Mouse (Mus musculus) liver, embryonic 14.5 days (tissue): ENCODE results near the gene Ttc22. TPM values are rescaled to one million over a fixed set of nuclear protein-coding genes. Genes with fewer than 3 reads are reported as not detected.

Experiments used
- ATAC-seq: fragments of 200-750 bp; cut with Nextera tagmentation; 2 replicates; pipeline ENCODE4 v1.8.0; 2017; ENCODE audit warnings: moderate number of reproducible peaks, mild to moderate bottlenecking, moderate library complexity; ENCODE audit not compliant: insufficient read depth
- DNase-seq, 3 experiments: peaks; one replicate each; pipeline ENCODE4 v3.0.0-alpha.2; 2012 to 2013; ENCODE audit warnings: low read depth in 3 of 3, low spot score in 3 of 3
- H3K27ac ChIP-seq: fragments of 300-500 bp; sonication (generic); 2 replicates; pipeline ENCODE4 v1.5.1; 2014; ENCODE audit warnings: moderate library complexity, mild to moderate bottlenecking, control low read depth, inconsistent platforms
- H3K27me3 ChIP-seq: fragments of 300-500 bp; sonication (generic); 2 replicates; pipeline ENCODE4 v1.6.1; 2014; ENCODE audit warnings: mild to moderate bottlenecking, low read length, moderate library complexity; ENCODE audit not compliant: control insufficient read depth, insufficient read depth
- H3K36me3 ChIP-seq: fragments of 300-500 bp; sonication (generic); replicated peaks from 2 replicates; pipeline ENCODE4 v1.6.1; 2014; ENCODE audit warnings: low read depth; ENCODE audit not compliant: control insufficient read depth, insufficient read depth
- H3K4me1 ChIP-seq, 2 experiments: fragments of 200-500 bp in 1 of 2; fragments of 300-500 bp in 1 of 2; sonication (generic) in 1 of 2; replicated peaks; 2 replicates each; pipeline ENCODE4 v1.6.1; 2012 to 2014; ENCODE audit warnings: antibody characterized with exemption in 1 of 2, inconsistent platforms in 1 of 2, low read length in 1 of 2; ENCODE audit not compliant: control insufficient read depth in 2 of 2, insufficient read depth in 2 of 2
- H3K4me2 ChIP-seq: fragments of 300-500 bp; sonication (generic); 2 replicates; pipeline ENCODE4 v1.6.1; 2014; ENCODE audit warnings: low read depth, mild to moderate bottlenecking, control low read depth, moderate library complexity
- H3K4me3 ChIP-seq, 2 experiments: fragments of 200-500 bp in 1 of 2; fragments of 300-500 bp in 1 of 2; sonication (generic) in 1 of 2; 2 replicates each; pipeline ENCODE4 v1.5.1; 2012 to 2014; ENCODE audit warnings: low read depth in 2 of 2, low read length in 2 of 2, mild to moderate bottlenecking in 2 of 2, control low read depth in 1 of 2, inconsistent platforms in 1 of 2, moderate library complexity in 1 of 2; ENCODE audit not compliant: insufficient read depth in 1 of 2
- H3K9ac ChIP-seq: fragments of 300-500 bp; sonication (generic); replicated peaks from 2 replicates; pipeline ENCODE4 v1.6.1; 2014; ENCODE audit warnings: mild to moderate bottlenecking, control low read depth, moderate library complexity
- H3K9me3 ChIP-seq: fragments of 300-500 bp; sonication (generic); 2 replicates; pipeline ENCODE4 v1.6.1; 2016; ENCODE audit warnings: low read length, mixed read lengths; ENCODE audit not compliant: control insufficient read depth
- CTCF ChIP-seq: IDR thresholded peaks from 2 replicates; pipeline ENCODE4 v1.5.1; 2016; ENCODE audit warnings: antibody characterized with exemption, low read depth, control low read depth
- EP300 ChIP-seq: IDR thresholded peaks from 2 replicates; pipeline ENCODE4 v1.6.1; 2016; ENCODE audit warnings: antibody characterized with exemption, low read depth
- WGBS: fragments of 180-500 bp; shearing (Covaris S2); extraction: QIAGEN DNeasy Blood & Tissue Kit; methylation state at CpG from one replicate; pipeline ENCODE4 v1.1.7; 2014; ENCODE audit not compliant: insufficient replicate concordance; 5-methylcytosine and 5-hydroxymethylcytosine counted together
- polyA plus RNA-seq, 2 experiments: library from polyadenylated mRNA; depleted of rRNA in 1 of 2; stranded (reverse) in 1 of 2; unstranded in 1 of 2; fragments of >200 nt; fragmentation: Nextera tagmentation in 1 of 2; extraction: Ambion mirVana in 1 of 2; gene quantifications; 2 replicates each; pipeline versions ENCODE4 v1.2.1 to v1.2.3; 2012 to 2014

Ttc22 gene
- polyA plus RNA-seq (2012; rRNA removed) = 0.02 and 0.13 TPM in 2 replicates
- 0.06 TPM in 1 of 2 replicates, not detected in the other for polyA plus RNA-seq (2014; fragmentation: Nextera tagmentation; extraction: Ambion mirVana)

DNA sequence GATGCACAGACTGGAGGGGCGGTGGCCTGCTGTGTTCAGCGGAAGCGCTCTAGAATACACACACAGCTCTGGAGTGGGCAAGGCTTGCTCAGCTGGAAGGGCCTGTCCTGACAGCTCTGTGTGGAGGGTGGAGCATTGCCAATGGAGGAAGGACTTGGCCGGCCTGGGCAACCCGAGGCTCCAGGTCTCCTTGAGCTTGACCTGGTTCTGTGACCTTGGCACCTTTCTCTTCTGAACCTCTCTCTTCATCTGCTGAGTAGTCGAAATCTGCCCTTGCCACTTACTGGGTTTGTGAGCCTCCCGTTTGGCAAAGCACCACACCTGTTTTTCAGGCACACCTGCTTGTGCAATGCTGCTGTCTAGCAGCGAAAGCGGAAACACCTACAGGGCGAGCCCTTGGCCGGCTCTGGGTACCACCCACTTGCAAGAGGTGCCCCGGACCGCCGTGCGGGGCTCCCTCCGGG is at the start of gene Ttc22:
Gene Ttc22 (plus strand): TSS at position 403 of the 464 bp plus-strand sequence.
- Histone ChIP-seq H3K9ac (no peak within 1 kb of the TSS), H3K4me2 (no peak within 1 kb of the TSS), H3K36me3 (no peaks in the 10 kb centered on the region), H3K4me1 (peaks cover 2% of the 10 kb centered on the region in 2 experiments; a peak in 1 of 4 replicates), H3K4me3 (no peak within 1 kb of the TSS), H3K9me3 (no peaks in the 10 kb centered on the region), H3K27me3 (peaks cover 17% of the 10 kb centered on the region), H3K27ac (no peak within 1 kb of the TSS)
- no peak for DNase-seq
- no peak for ATAC-seq
- 26% methylated on average over 16 of the region's 16 CpGs for WGBS
- TF ChIP-seq EP300 = no peak

DNA sequence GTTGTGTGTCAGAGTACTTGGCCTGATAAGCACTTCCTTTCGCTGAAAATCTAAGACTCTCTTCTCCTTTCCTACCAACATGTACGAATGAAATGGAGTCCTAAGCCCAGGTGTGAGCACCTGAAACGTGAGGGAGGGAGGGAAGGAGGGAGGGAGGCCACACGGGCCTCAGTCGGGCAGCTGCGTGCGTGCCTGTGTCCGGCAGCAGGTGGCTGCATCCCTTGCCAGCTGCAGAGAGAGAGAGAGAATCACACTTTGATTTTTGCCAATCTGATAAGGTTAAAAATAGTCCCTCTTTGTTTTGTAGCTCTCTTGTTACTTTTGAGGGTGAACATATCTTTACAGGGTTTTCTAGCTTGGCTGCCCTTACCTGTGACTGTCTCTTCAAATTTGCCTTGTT is 47.2 kb upstream of the Ttc22 start:
- Histone ChIP-seq H3K36me3 (peaks cover 66% of the 10 kb centered on the region), H3K27ac (no peak overlapping the region), H3K27me3 (no peaks in the 10 kb centered on the region), H3K4me2 (no peak overlapping the region), H3K4me1 (no peaks in the 10 kb centered on the region), H3K4me3 (no peak overlapping the region), H3K9ac (no peak overlapping the region), H3K9me3 (no peaks in the 10 kb centered on the region)
- WGBS = 82% methylated on average over 8 of the region's 8 CpGs
- TF ChIP-seq EP300 (no peak), CTCF (no peak)
- no peak for ATAC-seq
- no peak for DNase-seq

DNA sequence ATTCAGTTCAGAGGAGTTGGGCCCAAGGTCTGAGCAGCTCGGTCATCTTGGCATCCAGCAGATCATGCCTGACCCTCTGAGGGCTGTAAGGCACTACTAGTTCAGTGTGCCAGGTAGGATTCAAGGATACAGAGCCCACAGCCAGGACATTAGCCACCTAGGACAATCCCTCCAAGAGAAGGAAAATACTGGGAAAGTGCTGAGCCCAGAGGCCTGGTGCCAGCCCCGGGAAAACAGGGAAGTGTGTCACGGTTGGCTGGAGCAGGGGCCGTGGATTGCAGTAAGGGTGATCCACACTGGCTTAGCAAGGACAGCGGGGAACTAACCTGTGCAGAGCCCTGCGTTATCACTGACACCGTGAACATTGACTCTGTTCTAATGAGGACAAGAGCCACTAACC is 44.7 kb upstream of the Ttc22 start:
- peaks cover 61% of the 10 kb centered on the region for H3K36me3 ChIP-seq

DNA sequence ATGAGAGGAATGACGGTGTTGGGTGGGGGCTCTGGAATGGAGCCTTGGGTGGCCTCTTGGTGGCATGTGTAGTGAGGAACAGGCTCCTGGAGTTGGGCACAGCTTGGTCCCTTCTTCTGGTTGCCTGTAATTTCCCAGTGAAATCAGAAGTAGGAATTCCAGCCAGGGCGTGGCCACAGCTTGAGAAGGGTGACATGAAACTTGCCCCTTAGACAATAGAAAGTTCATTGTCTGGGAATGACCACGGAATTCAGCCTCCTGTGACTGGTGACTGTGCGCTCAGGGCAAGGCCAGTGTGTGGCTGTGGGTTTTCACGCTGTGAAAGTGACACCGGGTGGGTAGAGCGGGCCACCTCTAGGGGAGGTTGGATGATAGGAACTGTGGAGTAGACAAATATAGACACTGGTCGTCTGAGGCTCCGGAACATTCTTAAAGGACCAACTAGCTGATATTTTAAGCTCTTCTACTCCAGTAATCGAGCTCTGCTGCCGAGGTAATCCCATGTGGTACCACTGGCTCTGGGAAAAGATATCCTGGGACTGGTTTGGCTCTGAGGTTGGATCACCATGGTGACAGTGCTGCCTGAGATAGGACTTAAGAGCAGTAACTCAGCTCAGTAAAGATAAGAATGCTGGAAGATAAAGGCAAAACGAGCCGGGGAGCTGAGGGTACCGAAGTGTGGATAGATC is 40.9 kb upstream of the Ttc22 start:
- H3K27me3 ChIP-seq = no peaks in the 10 kb centered on the region
- H3K9ac ChIP-seq = peak overlapping the region; percentile 55; the same call in 1 of the 2 replicates
- H3K27ac ChIP-seq = peak overlapping the region; percentile 97
- no peak overlapping the region for H3K4me3 ChIP-seq
- peaks cover 39% of the 10 kb centered on the region for H3K36me3 ChIP-seq
- WGBS = 61% methylated on average over 14 of the region's 14 CpGs
- peaks cover 35 to 44% of the 10 kb centered on the region in 2 experiments for H3K4me1 ChIP-seq
- TF ChIP-seq CTCF = no peak
- no peak for TF ChIP-seq EP300
- ATAC-seq = no peak
- no peaks in the 10 kb centered on the region for H3K9me3 ChIP-seq
- DNase-seq = no peak
- H3K4me2 ChIP-seq = peak overlapping the region; percentile 66

More for the DNA sequence above, 44.7 kb upstream of the Ttc22 start:
- Histone ChIP-seq H3K27ac (no peak overlapping the region), H3K4me1 (peaks cover 21 to 24% of the 10 kb centered on the region in 2 experiments), H3K9ac (no peak overlapping the region), H3K9me3 (no peaks in the 10 kb centered on the region), H3K4me2 (no peak overlapping the region), H3K27me3 (no peaks in the 10 kb centered on the region), H3K4me3 (no peak overlapping the region)
- WGBS = 80% methylated on average over 7 of the region's 7 CpGs
- ATAC-seq (no peak), DNase-seq (no peak)
- TF ChIP-seq EP300 = no peak
- no peak for TF ChIP-seq CTCF

DNA sequence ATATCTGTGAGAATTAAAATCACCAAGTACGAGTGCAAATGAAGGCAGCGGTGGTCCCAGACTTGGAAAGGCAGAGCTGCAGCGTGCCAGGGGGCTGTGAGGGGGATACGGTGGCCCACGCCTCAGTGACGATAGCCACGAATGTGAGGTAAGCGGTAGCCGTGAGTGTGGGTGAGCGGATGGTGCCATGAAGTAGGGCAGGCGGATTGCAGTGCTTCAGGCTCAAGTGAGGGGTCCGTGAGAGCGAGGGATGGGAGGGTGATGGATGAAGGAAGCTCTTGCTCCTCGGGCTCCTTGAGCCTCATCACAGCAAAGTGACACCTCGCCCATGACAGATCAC is 40.4 kb upstream of the Ttc22 start:
- H3K4me1 ChIP-seq = peaks cover 35 to 44% of the 10 kb centered on the region in 2 experiments

More for the DNA sequence above, 40.4 kb upstream of the Ttc22 start:
- H3K9me3 ChIP-seq = no peaks in the 10 kb centered on the region
- TF ChIP-seq EP300 (no peak), CTCF (no peak)
- peaks cover 40% of the 10 kb centered on the region for H3K36me3 ChIP-seq
- DNase-seq = no peak
- peak overlapping the region; percentile 32 to 40 for H3K4me3 ChIP-seq
- 79% methylated on average over 15 of the region's 15 CpGs for WGBS
- H3K9ac ChIP-seq = peak overlapping the region; percentile 55
- no peaks in the 10 kb centered on the region for H3K27me3 ChIP-seq
- H3K27ac ChIP-seq = peak overlapping the region; percentile 97
- H3K4me2 ChIP-seq = peak overlapping the region; percentile 66
- ATAC-seq = no peak
